Mouse (Mus musculus) lung, postnatal 0 days (tissue): Measurements from ENCODE around the gene Opcml. TPM values are rescaled to one million over a fixed set of nuclear protein-coding genes. Genes with fewer than 3 reads are reported as not detected.
A peak's percentile ranks its signal among the peaks of the same experiment; 100 is the strongest.

ENCODE experiments used
- ATAC-seq: fragments of 200-750 bp; cut with Nextera tagmentation; 2 replicates; pipeline ENCODE4 v1.8.0; 2017; ENCODE audit warnings: moderate library complexity
- DNase-seq: peaks from one replicate; pipeline ENCODE4 v3.0.0-alpha.2; 2016; ENCODE audit warnings: low spot score
- H3K27ac ChIP-seq: fragments of 300-500 bp; sonication (generic); 2 replicates; pipeline ENCODE4 v1.5.1; 2014; ENCODE audit warnings: antibody characterized with exemption, mild to moderate bottlenecking, low read length, mixed read lengths
- H3K27me3 ChIP-seq: fragments of 300-500 bp; sonication (generic); replicated peaks from 2 replicates; pipeline ENCODE4 v1.6.1; 2014; ENCODE audit warnings: low read length, mixed read lengths; ENCODE audit not compliant: insufficient read depth
- H3K36me3 ChIP-seq: fragments of 300-500 bp; sonication (generic); 2 replicates; pipeline ENCODE4 v1.6.1; 2014; ENCODE audit warnings: low read length, mixed read lengths; ENCODE audit not compliant: insufficient read depth
- H3K4me1 ChIP-seq: fragments of 300-500 bp; sonication (generic); 2 replicates; pipeline ENCODE4 v1.6.1; 2014; ENCODE audit warnings: antibody characterized with exemption, low read depth, low read length, mixed read lengths; ENCODE audit not compliant: insufficient read depth
- H3K4me2 ChIP-seq: fragments of 300-500 bp; sonication (generic); replicated peaks from 2 replicates; pipeline ENCODE4 v1.6.1; 2014; ENCODE audit warnings: low read depth, mild to moderate bottlenecking, low read length, moderate library complexity, mixed read lengths
- H3K4me3 ChIP-seq: fragments of 300-500 bp; sonication (generic); 2 replicates; pipeline ENCODE4 v1.5.1; 2014; ENCODE audit warnings: low read depth, low read length
- H3K9ac ChIP-seq: fragments of 300-500 bp; sonication (generic); replicated peaks from 2 replicates; pipeline ENCODE4 v1.6.1; 2014; ENCODE audit warnings: low read depth, mild to moderate bottlenecking
- H3K9me3 ChIP-seq: fragments of 300-500 bp; sonication (generic); 2 replicates; pipeline ENCODE4 v1.6.1; 2016; ENCODE audit warnings: low read length, mixed read lengths
- CTCF ChIP-seq: IDR thresholded peaks from 2 replicates; pipeline ENCODE4 v1.5.1; 2016; ENCODE audit warnings: antibody characterized with exemption, mild to moderate bottlenecking
- EP300 ChIP-seq: IDR thresholded peaks from 2 replicates; pipeline ENCODE4 v1.6.1; 2016; ENCODE audit warnings: antibody characterized with exemption, mild to moderate bottlenecking, control low read depth
- WGBS: fragments of 180-500 bp; shearing (Covaris S2); extraction: QIAGEN DNeasy Blood & Tissue Kit; methylation state at CpG from one replicate; pipeline ENCODE4 v1.1.7; 2014; 5-methylcytosine and 5-hydroxymethylcytosine counted together
- polyA plus RNA-seq: library from polyadenylated mRNA; unstranded; fragments of >200 nt; fragmentation: Nextera tagmentation; extraction: Ambion mirVana; gene quantifications from 2 replicates; pipeline ENCODE4 v1.2.1, GENCODE M21; 2015

The Opcml gene
- polyA plus RNA-seq, 1 experiment from 2014 or later: 2.5 TPM

- 55% methylated on average over 6 of the region's 6 CpGs for WGBS
- no peak overlapping the region for H3K4me3 ChIP-seq
- H3K4me2 ChIP-seq: no peak overlapping the region
- no peak overlapping the region for H3K9ac ChIP-seq
- H3K4me1 ChIP-seq: no peaks in the 10 kb centered on the region
- no peaks in the 10 kb centered on the region for H3K9me3 ChIP-seq
- DNase-seq (no peak), ATAC-seq (no peak)
- H3K27ac ChIP-seq: no peak overlapping the region
- TF ChIP-seq CTCF (no peak), EP300 (no peak)
- H3K27me3 ChIP-seq: no peaks in the 10 kb centered on the region
- H3K36me3 ChIP-seq: no peaks in the 10 kb centered on the region
These were observed 771.2 kb downstream of the Opcml start for GRCm38 (mm10) chr9:28561761-28562160.

- H3K4me1 ChIP-seq: no peaks in the 10 kb centered on the region
- no peak for TF ChIP-seq CTCF
- no peak for TF ChIP-seq EP300
- no peaks in the 10 kb centered on the region for H3K9me3 ChIP-seq
- 34% methylated on average over 14 of the region's 14 CpGs for WGBS
- no peaks in the 10 kb centered on the region for H3K36me3 ChIP-seq
- no peak overlapping the region for H3K4me2 ChIP-seq
- no peak overlapping the region for H3K9ac ChIP-seq
- no peak for ATAC-seq
- no peak overlapping the region for H3K4me3 ChIP-seq
- H3K27me3 ChIP-seq: no peaks in the 10 kb centered on the region
- no peak overlapping the region for H3K27ac ChIP-seq
- no peak for DNase-seq
These were observed 772.6 kb downstream of the Opcml start for GRCm38 (mm10) chr9:28563066-28563683.

GRCm38 (mm10) chr9:28569041-28569522 lies 778.5 kb downstream of the Opcml start:
- Histone ChIP-seq H3K36me3 (no peaks in the 10 kb centered on the region), H3K9ac (no peak overlapping the region), H3K9me3 (no peaks in the 10 kb centered on the region), H3K4me1 (no peaks in the 10 kb centered on the region), H3K27me3 (no peaks in the 10 kb centered on the region), H3K4me3 (no peak overlapping the region), H3K27ac (no peak overlapping the region), H3K4me2 (no peak overlapping the region)
- DNase-seq (peak; percentile 16), ATAC-seq (no peak)
- WGBS: 12% methylated on average over 8 of the region's 8 CpGs
- TF ChIP-seq CTCF: no peak
- no peak for TF ChIP-seq EP300

GRCm38 (mm10) chr9:28569776-28570175 lies 779.2 kb downstream of the Opcml start:
- WGBS: 35% methylated on average over 2 of the region's 2 CpGs
- no peaks in the 10 kb centered on the region for H3K27me3 ChIP-seq
- no peak overlapping the region for H3K4me2 ChIP-seq
- no peak overlapping the region for H3K9ac ChIP-seq
- no peak overlapping the region for H3K4me3 ChIP-seq
- no peak overlapping the region for H3K27ac ChIP-seq
- no peaks in the 10 kb centered on the region for H3K4me1 ChIP-seq
- no peak for DNase-seq
- H3K9me3 ChIP-seq: no peaks in the 10 kb centered on the region
- ATAC-seq: no peak
- TF ChIP-seq EP300 (no peak), CTCF (no peak)
- H3K36me3 ChIP-seq: no peaks in the 10 kb centered on the region

- 51% methylated on average over 2 of the region's 2 CpGs for WGBS
- Histone ChIP-seq H3K4me2 (no peak overlapping the region), H3K4me1 (no peaks in the 10 kb centered on the region), H3K9me3 (no peaks in the 10 kb centered on the region), H3K27ac (no peak overlapping the region), H3K9ac (no peak overlapping the region), H3K36me3 (no peaks in the 10 kb centered on the region), H3K4me3 (no peak overlapping the region), H3K27me3 (no peaks in the 10 kb centered on the region)
- TF ChIP-seq CTCF (no peak), EP300 (no peak)
- DNase-seq: no peak
- ATAC-seq: no peak
These were observed 781.1 kb downstream of the Opcml start for GRCm38 (mm10) chr9:28571682-28572081.

GRCm38 (mm10) chr9:28572136-28572774 lies 781.7 kb downstream of the Opcml start:
- ATAC-seq (no peak), DNase-seq (no peak)
- TF ChIP-seq CTCF (no peak), EP300 (no peak)
- H3K27ac ChIP-seq: no peak overlapping the region
- H3K4me3 ChIP-seq: no peak overlapping the region
- H3K4me1 ChIP-seq: no peaks in the 10 kb centered on the region
- no peaks in the 10 kb centered on the region for H3K9me3 ChIP-seq
- H3K27me3 ChIP-seq: no peaks in the 10 kb centered on the region
- no peak overlapping the region for H3K9ac ChIP-seq
- 67% methylated on average over 9 of the region's 9 CpGs for WGBS
- H3K36me3 ChIP-seq: no peaks in the 10 kb centered on the region
- no peak overlapping the region for H3K4me2 ChIP-seq
